Mouse (Mus musculus): ENCODE measurements around the gene Ptger1. TPM values are rescaled to one million over a fixed set of nuclear protein-coding genes. Genes with fewer than 3 reads are reported as not detected.

Gene Ptger1
- total RNA-seq, 2 experiments from 2014 or later, result 0.44 to 0.53 TPM

- DNase-seq, result no peak
- intact Hi-C loops (cut with DNase I), result no loop called here
Measured at GRCm38 (mm10) chr8:83653662-83654017, 12.8 kb upstream of the Ptger1 start.

DNA sequence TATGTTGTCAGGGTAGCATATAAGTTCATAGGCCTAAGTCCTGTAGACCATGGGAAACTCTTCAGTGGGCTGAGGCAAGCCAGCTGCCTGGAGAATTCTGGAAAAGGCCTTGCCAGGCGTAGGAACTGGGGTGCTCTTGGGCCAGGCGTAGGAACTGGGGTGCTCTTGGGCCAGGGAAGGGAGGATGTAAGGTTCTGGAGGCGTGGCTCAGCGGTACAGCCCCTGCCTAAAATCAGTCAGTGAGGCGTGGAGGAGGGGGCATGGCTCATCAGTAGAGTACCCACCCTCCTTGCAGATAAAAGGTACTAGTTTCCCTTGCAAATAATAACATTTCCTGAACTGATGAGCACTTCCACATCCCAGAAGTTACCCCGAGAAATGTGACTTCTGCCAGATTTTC lies 11.8 kb upstream of the Ptger1 start:
- DNase-seq, result no peak
- intact Hi-C loops (cut with DNase I), result no loop called here

- DNase-seq, result no peak
- intact Hi-C loops (cut with DNase I), result no loop called here
Measured at GRCm38 (mm10) chr8:83656043-83656442, 10.4 kb upstream of the Ptger1 start.

- DNase-seq, result no peak
- intact Hi-C loops (cut with DNase I), result no loop called here
Measured at GRCm38 (mm10) chr8:83656484-83657246, 9.8 kb upstream of the Ptger1 start.

DNA sequence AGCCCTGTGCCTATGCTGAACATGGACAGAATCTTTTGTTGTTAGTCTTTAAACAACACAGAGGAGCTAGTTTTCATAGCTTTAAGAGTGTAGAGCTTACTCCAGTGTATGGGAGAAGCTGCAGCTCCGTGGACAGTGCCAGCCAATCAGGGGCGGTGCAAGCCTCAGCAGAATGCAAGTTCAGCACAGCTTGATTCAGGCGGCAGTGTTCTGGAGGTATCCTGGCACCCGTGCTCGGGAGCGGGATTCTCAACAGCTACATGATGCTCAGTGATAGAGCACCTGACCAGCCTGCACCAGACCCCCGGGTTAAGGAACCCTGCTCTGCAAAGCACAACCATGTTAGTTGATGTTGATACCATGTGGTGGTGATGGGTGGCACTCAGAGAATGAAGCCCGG lies 5.9 kb upstream of the Ptger1 start:
- no peak for DNase-seq
- intact Hi-C loops (cut with DNase I), result loop anchor here (5.0 to 10.0 kb wide), 3 partner anchors 37 to 122 kb away; partner anchors contain the start of gene Pkn1

DNA sequence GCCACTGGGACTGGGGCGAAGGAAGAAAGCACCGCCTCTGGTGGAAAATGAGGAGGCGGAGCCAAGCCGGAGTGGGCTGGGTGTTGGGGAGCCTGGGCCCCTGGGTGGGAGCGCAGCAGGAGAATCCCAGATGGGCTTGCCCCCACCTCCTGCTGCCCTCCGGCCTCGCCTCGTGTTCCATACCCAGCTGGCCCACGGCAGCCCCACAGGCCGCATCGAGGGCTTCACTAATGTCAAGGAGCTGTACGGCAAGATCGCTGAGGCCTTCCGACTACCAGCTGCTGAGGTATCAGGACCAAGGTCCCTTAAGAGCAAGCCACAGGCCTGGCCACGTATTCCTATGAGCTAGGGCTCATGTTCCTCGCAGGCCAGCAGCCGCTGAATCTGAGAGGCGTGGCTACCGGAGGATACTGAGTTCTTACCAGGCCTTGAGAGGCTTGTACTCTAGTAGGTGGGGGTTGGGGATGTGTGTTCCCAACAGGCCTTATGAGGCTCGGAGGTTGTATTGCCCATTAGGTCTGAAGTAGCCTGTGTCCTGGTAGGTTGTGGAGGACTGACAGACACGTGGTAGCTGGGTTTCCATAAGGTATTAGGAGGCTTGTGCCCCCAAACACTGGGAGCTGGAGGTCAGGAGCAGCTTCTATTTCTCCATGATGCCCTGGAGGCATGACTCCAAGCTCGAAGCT lies 5.3 kb upstream of the Ptger1 start:
- peak in 1 of 2 experiments; percentile 31 for DNase-seq
- intact Hi-C loops (cut with DNase I), result loop anchor here (5.0 to 10.0 kb wide), 3 partner anchors 36 to 121 kb away; partner anchors contain the start of gene Pkn1

DNA sequence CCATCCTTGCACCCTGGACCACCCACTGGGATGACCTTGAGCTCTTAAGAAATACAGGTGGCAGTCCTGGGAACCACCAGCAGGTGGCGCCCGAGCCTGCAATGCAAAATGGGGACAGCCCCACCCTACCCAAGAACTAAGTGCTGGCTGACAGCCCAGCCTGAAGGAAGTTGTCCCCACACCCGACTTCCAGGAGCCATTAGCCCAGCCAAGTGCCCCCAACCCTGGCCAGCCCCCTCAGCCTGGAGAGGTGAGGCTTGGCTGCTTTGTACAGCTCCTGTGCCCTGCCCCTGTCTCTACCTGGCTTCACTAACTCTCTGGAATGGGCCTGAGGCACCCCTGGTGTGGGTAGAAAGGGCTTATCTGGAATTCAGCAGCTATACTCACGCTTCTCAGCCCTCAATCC lies 4.1 kb upstream of the Ptger1 start:
- intact Hi-C loops (cut with DNase I), result loop anchor here (2.0 to 10.0 kb wide), 5 partner anchors 35 to 292 kb away; partner anchors contain the start of genes Asf1b, Gm10644 and Pkn1
- peak; percentile 91 to 96 for DNase-seq

DNA sequence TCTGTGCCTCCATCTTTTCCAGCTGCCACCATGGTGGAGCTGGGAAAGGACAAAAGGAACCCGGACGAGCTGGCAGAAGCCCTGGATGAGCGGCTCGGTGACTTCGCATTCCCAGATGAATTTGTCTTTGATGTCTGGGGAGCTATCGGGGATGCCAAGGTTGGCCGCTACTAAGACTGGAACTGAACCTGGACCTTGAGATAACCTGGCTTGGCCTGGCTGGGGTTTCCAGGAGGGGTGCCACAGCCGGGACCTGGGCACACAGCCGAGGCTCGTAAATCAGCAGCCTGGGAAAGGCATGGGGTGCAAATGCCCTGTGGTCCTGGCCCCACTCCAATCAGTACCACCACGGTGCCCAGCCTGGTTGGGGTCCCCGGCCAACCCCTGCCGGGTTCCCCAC lies 2.4 kb upstream of the Ptger1 start:
- intact Hi-C loops (cut with DNase I), result loop anchor here (5.0 to 10.0 kb wide), 3 partner anchors 33 to 118 kb away; partner anchors contain the start of gene Pkn1
- DNase-seq, result no peak

GRCm38 (mm10) chr8:83664931-83665625 lies 1.4 kb upstream of the Ptger1 start:
- intact Hi-C loops (cut with DNase I), result loop anchor here (5.0 to 10.0 kb wide), 3 partner anchors 32 to 117 kb away; partner anchors contain the start of gene Pkn1
- DNase-seq, result peak; percentile 47 to 62

DNA sequence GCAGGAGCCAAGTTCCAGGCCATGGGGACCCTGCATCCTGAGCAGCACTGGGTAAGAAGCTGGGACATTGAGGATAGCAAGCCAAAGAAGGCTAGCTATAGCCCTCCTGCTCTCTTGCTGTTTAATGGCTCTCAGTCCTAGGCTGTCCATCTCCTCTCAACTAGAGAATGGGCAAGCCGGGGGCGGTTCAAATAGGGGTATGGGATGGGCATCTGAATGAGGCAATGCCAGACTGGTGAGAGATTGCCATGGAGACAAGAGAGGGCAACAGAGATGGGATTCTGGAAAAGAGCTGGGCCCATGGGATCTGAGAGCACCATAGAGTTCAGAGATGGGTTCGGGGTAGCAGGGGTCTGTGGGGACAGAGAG lies 372 bp downstream of the Ptger1 start:
- intact Hi-C loops (cut with DNase I), result loop anchor here (10.0 kb wide), 1 partner anchor 58 kb away; no protein-coding TSS in a partner anchor

DNA sequence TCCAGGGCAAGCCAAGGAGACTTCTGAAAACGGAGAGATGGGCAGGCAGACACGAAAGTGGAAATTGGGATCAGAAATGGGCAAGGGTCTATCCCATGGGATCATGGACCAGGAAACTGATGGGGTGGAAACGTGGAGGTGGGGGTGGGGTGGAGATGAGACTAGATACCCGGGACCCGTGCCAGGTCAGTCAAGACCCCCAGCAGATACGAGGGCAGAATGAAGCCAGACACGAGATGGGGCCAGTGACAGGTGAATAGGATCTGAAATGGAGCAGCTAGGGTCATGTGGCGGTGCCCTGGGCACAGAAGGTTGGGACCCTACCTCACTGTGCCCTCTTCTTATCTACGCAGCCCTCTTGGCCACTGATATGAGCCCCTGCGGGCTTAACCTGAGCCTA lies 1.0 kb downstream of the Ptger1 start:
- intact Hi-C loops (cut with DNase I), result loop anchor here (10.0 kb wide), 1 partner anchor 57 kb away; no protein-coding TSS in a partner anchor
- no peak for DNase-seq

More for the DNA sequence above, 372 bp downstream of the Ptger1 start:
- DNase-seq, result no peak

- intact Hi-C loops (cut with DNase I), result loop anchor here (10.0 kb wide), 1 partner anchor 57 kb away; no protein-coding TSS in a partner anchor
- peak; percentile 55 to 67 for DNase-seq
Measured at GRCm38 (mm10) chr8:83668010-83668916, 1.8 kb downstream of the Ptger1 start.

DNA sequence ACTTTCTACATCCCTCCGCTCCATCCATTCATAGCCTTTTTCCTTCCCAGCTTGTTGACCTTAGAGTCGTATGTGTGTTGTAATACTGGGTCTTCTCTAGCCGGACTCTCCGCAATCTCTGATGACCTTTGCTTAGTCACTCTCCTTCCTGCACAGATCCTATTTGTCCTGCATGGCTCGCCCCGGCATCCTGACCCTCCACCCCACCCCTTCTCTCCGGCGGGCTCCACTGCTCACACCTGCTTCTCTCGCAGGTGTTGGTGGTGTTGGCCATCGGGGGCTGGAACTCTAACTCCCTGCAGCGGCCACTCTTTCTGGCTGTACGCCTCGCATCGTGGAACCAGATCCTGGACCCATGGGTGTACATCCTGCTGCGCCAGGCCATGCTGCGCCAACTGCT lies 2.5 kb downstream of the Ptger1 start:
- no peak for DNase-seq
- intact Hi-C loops (cut with DNase I), result loop anchor here (10.0 kb wide), 1 partner anchor 56 kb away; no protein-coding TSS in a partner anchor

GRCm38 (mm10) chr8:83672936-83673335 lies 6.5 kb downstream of the Ptger1 start:
- DNase-seq, result no peak
- intact Hi-C loops (cut with DNase I), result no loop called here

DNA sequence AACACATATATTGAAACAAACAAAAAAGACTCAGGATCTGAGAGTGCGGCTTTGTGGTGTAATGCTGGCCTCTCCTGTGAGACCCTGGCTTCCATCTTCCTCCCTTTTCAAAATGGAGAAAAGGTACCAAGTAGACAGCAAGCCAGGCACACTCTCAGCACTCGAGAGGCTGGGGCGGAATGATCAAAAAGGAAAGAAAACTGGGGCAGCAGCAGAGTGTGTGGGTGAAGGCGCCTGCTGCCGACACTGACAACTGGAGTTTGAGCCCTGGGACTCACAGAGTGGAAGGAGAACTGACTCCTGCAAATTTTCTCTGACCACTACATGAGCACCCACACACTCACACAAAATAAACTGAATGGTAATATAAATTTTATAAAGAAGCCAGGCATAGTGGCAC lies 8.0 kb downstream of the Ptger1 start:
- no peak for DNase-seq
- intact Hi-C loops (cut with DNase I), result no loop called here

GRCm38 (mm10) chr8:83679866-83680265 lies 13.4 kb downstream of the Ptger1 start:
- no peak for DNase-seq
- intact Hi-C loops (cut with DNase I), result no loop called here

GRCm38 (mm10) chr8:83680603-83681002 lies 14.1 kb downstream of the Ptger1 start:
- no peak for DNase-seq
- intact Hi-C loops (cut with DNase I), result no loop called here

GRCm38 (mm10) chr8:83681099-83681498 lies 14.6 kb downstream of the Ptger1 start:
- DNase-seq, result no peak
- intact Hi-C loops (cut with DNase I), result no loop called here

- intact Hi-C loops (cut with DNase I), result no loop called here
- DNase-seq, result no peak
Measured at GRCm38 (mm10) chr8:83684517-83684916, 18.0 kb downstream of the Ptger1 start.

DNA sequence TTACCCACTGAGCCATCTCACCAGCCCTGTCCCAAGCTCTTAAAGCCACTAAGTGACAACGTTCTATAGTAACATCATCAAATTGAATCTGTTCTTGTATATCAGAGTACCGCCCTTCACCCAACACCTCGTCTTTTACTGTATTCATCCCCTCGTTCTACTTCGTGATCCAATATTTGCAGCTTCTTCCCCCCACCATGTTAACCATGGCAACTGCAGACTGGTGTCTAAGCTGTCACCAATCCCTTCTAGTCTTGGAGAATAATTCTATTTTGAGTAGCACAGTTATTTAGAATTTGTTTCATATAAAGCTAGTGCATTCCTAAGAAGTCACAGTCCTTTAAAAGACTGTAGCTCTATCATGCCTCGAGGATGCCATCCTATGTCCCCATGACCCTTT lies 22.8 kb downstream of the Ptger1 start:
- intact Hi-C loops (cut with DNase I), result no loop called here
- no peak for DNase-seq

Measured in heart, postnatal 14 days (tissue).